9 mouse cellular contexts compared by ENCODE assay signal in the genomic region with DNA sequence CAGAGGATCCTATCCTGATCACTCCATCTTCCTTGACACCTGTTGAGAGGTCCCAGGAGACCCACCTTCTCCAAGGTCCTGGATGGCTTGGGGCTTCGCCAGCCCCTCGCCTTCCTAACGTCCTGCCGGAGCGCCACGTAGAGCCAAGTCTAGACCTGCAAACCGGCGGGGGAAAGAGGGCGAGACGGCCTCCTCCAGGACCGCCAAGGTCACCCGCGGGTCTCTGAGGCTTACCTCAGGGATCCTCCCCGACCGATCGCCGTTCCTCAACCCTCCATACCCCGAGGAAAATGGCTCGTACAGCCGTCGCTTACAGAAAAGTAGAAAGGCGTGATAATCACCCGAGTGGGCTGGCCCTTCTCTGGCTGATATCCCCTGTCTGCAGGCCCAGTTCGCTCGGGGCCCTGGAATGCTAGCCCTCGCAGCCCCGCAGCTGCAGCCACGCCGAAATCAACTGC. TPM values are rescaled to one million over a fixed set of nuclear protein-coding genes. Genes with fewer than 3 reads are reported as not detected.
DNase-seq lines count a peak whose midpoint lies in the region; ATAC-seq and TF ChIP-seq lines count a peak whose summit lies in the region.
"Had no signal": no experiment of that assay in that cellular context is flagged by ENCODE, and none has a peak within 500 bp of the region (broad histone marks: within the 10 kb centered on the region; RNA-seq: fewer than 3 reads in every experiment).

No protein-coding gene starts in this region.

- H3K9me3 ChIP-seq in erythroblast, embryonic 14.5 days (ENCODE audit: control insufficient read depth, low read length), result no peaks in the 10 kb centered on the region
- H3K9me3 ChIP-seq in intestine, embryonic 15.5 days, result no peaks in the 10 kb centered on the region
- H3K9me3 ChIP-seq in midbrain, postnatal 0 days (ENCODE audit: low read length), result no peaks in the 10 kb centered on the region

- H3K27me3 ChIP-seq in erythroblast, embryonic 14.5 days (ENCODE audit: control insufficient read depth), result no peaks in the 10 kb centered on the region
- no peaks in the 10 kb centered on the region for H3K27me3 ChIP-seq in intestine, embryonic 15.5 days (replicated peaks)
- no peaks in the 10 kb centered on the region for H3K27me3 ChIP-seq in midbrain, postnatal 0 days (ENCODE audit: insufficient read depth, low read length)

- no peaks in the 10 kb centered on the region for H3K36me3 ChIP-seq in erythroblast, embryonic 14.5 days (ENCODE audit: control insufficient read depth)
- H3K36me3 ChIP-seq in intestine, embryonic 15.5 days, result no peaks in the 10 kb centered on the region
- no peaks in the 10 kb centered on the region for H3K36me3 ChIP-seq in midbrain, postnatal 0 days (ENCODE audit: insufficient read depth, low read length)

- WGBS in intestine, embryonic 15.5 days, result under 1% methylated on average over 29 of the region's 29 CpGs
- 0% methylated on average over 29 of the region's 29 CpGs for WGBS in midbrain, postnatal 0 days

- H3K9ac ChIP-seq in intestine, embryonic 15.5 days, result peak overlapping the region; percentile 83
- peak overlapping the region; percentile 90 for H3K9ac ChIP-seq in midbrain, postnatal 0 days (replicated peaks; ENCODE audit: low read length, poor library complexity, severe bottlenecking)

- TF ChIP-seq CTCF in midbrain, postnatal 0 days (IDR thresholded peaks at IDR 0.05), result no peak

- H3K4me3 ChIP-seq in erythroblast, embryonic 14.5 days (replicated peaks), result peak overlapping the region; percentile 74
- peak overlapping the region; percentile 78 for H3K4me3 ChIP-seq in intestine, embryonic 15.5 days (replicated peaks)
- peak overlapping the region; percentile 85 for H3K4me3 ChIP-seq in midbrain, postnatal 0 days (ENCODE audit: low read depth, low read length)

- H3K4me2 ChIP-seq in intestine, embryonic 15.5 days (replicated peaks), result peak overlapping the region; percentile 75
- peak overlapping the region; percentile 81 for H3K4me2 ChIP-seq in midbrain, postnatal 0 days (ENCODE audit: low read depth, low read length, poor library complexity, severe bottlenecking)

- DNase-seq in embryo, embryonic 10 days (ENCODE audit: low spot score), result peak; percentile 47
- no peak for DNase-seq in embryo, embryonic 9.5 days (ENCODE audit: extremely low spot score)
- DNase-seq in retina, embryonic 14.5 days (ENCODE audit: low spot score), result peak; percentile 40
- no peak for DNase-seq in retina, postnatal 1 day
- DNase-seq in midbrain, postnatal 0 days (ENCODE audit: low spot score), result no peak
- DNase-seq in natural killer cell, adult 2 months (ENCODE audit: low spot score in 2 of 2), result no peak

- peaks cover 18% of the 10 kb centered on the region for H3K4me1 ChIP-seq in erythroblast, embryonic 14.5 days (ENCODE audit: control insufficient read depth)
- H3K4me1 ChIP-seq in intestine, embryonic 15.5 days (replicated peaks), result peaks cover 23% of the 10 kb centered on the region
- peaks cover 10% of the 10 kb centered on the region for H3K4me1 ChIP-seq in midbrain, postnatal 0 days (ENCODE audit: insufficient read depth, low read length)

- peak overlapping the region; percentile 99 for H3K27ac ChIP-seq in intestine, embryonic 15.5 days
- peak overlapping the region; percentile 96 for H3K27ac ChIP-seq in midbrain, postnatal 0 days (ENCODE audit: low read depth, low read length)

- ATAC-seq in intestine, embryonic 15.5 days, result peak; percentile 58
- ATAC-seq in midbrain, postnatal 0 days (ENCODE audit: low FRiP score), result peak; percentile 71

RNA-seq across cellular contexts. Expression of a gene that starts 0.8 kb away (rescaled TPM):
- 0.93 and 0.95 TPM in 2 replicates for polyA plus RNA-seq in erythroblast, embryonic 14.5 days (2012)
- 83.1 and 88.3 TPM in 2 replicates for polyA plus RNA-seq in intestine, embryonic 15.5 days (2015; fragmentation: Nextera tagmentation; extraction: Ambion mirVana)
- 122 and 130 TPM in 2 replicates for total RNA-seq in midbrain, postnatal 0 days (2014; rRNA removed)
- 131 and 139 TPM in 2 replicates for polyA plus RNA-seq in midbrain, postnatal 0 days (2015; fragmentation: Nextera tagmentation; extraction: Ambion mirVana)

RNA-seq across cellular contexts. Expression of a gene that starts 45.9 kb away (rescaled TPM):
- polyA plus RNA-seq in erythroblast, embryonic 14.5 days (2012), result not detected in 2 replicates
- 0.23 TPM in 2 replicates for polyA plus RNA-seq in intestine, embryonic 15.5 days (2015; fragmentation: Nextera tagmentation; extraction: Ambion mirVana)
- not detected in 2 replicates for total RNA-seq in midbrain, postnatal 0 days (2014; rRNA removed)
- 0.47 TPM in 1 of 2 replicates, not detected in the other for polyA plus RNA-seq in midbrain, postnatal 0 days (2015; fragmentation: Nextera tagmentation; extraction: Ambion mirVana)
- polyA plus RNA-seq: large intestine, adult 2 months had no signal

Comparison
In these comparisons a context has a peak if more than half of its experiments do, and no peak if none do; other contexts are left out.
1. DNase-seq: peak in embryo, embryonic 10 days (single experiment) and retina, embryonic 14.5 days (single experiment); none in embryo, embryonic 9.5 days (single experiment), retina, postnatal 1 day (single experiment), midbrain, postnatal 0 days (single experiment) and natural killer cell, adult 2 months (0 of 2).
2. RNA of a gene that starts 0.8 kb away (polyA plus RNA-seq): 131 to 139 TPM in midbrain, postnatal 0 days and 83.1 to 88.3 TPM in intestine, embryonic 15.5 days; 0.93 to 0.95 TPM in erythroblast, embryonic 14.5 days; every median in the first group is over 10 times any median in the second.
3. Peak in every context shown above with its lines, with median percentiles within 50 percentile points of each other: H3K4me3 ChIP-seq.